Mouse (Mus musculus) ES-Bruce4 (cell line): Measurements from ENCODE around the gene Mid1.

Source experiments
- CTCF ChIP-seq: IDR thresholded peaks from one replicate; pipeline ENCODE4 v1.8.1; 2011; ENCODE audit warnings: low read depth, low read length
- EP300 ChIP-seq: IDR thresholded peaks from 2 replicates; pipeline ENCODE4 v1.6.1; 2011; ENCODE audit warnings: low read depth, low read length; ENCODE audit not compliant: insufficient read depth
- POLR2A ChIP-seq: IDR thresholded peaks from one replicate; pipeline ENCODE4 v1.8.1; 2011; ENCODE audit warnings: low read length; ENCODE audit not compliant: insufficient read depth

GRCm38 (mm10) chrX:169691217-169691616 lies 6.2 kb downstream of the Mid1 start:
- no peak for TF ChIP-seq CTCF
- no peak for TF ChIP-seq EP300
- TF ChIP-seq POLR2A: no peak
